Mouse (Mus musculus): ENCODE results near the gene Mip. TPM values are rescaled to one million over a fixed set of nuclear protein-coding genes. Genes with fewer than 3 reads are reported as not detected.
A peak's percentile ranks its signal among the peaks of the same experiment; 100 is the strongest.
"Not testable (repeated sequence)": the region's sequence is repeated elsewhere in the genome, so short reads cannot be mapped to it uniquely, and the experiment has no call there.

Mip gene
- polyA plus RNA-seq, 1 experiment, result 0.19 TPM

- Histone ChIP-seq H3K27ac (ENCODE audit: control insufficient read depth, insufficient read depth, low read length) (no peak overlapping the region), H3K4me1 (replicated peaks; ENCODE audit: control insufficient read depth, insufficient read depth, low read length) (peaks cover 11% of the 10 kb centered on the region), H3K27me3 (ENCODE audit: control insufficient read depth, insufficient read depth, low read length) (no peaks in the 10 kb centered on the region), H3K4me3 (ENCODE audit: control insufficient read depth, insufficient read depth, low read length) (no peak overlapping the region), H3K36me3 (ENCODE audit: control insufficient read depth, insufficient read depth, low read length) (no peaks in the 10 kb centered on the region)
- TF ChIP-seq CTCF (IDR thresholded peaks at IDR 0.05; ENCODE audit: borderline replicate concordance, control insufficient read depth, extremely low read depth, insufficient read depth, low read length, poor library complexity) (no peak), POLR2A (IDR thresholded peaks at IDR 0.05; ENCODE audit: control insufficient read depth, extremely low read depth, insufficient read depth, low read length, poor library complexity) (no peak)
- DNase-seq, result no peak
- WGBS, result 92% methylated on average over 2 of the region's 2 CpGs
Measured at GRCm38 (mm10) chr10:128210131-128210530, 15.5 kb upstream of the Mip start.

- TF ChIP-seq POLR2A (IDR thresholded peaks at IDR 0.05; ENCODE audit: control insufficient read depth, extremely low read depth, insufficient read depth, low read length, poor library complexity), result no peak
- no peak for TF ChIP-seq CTCF (IDR thresholded peaks at IDR 0.05; ENCODE audit: borderline replicate concordance, control insufficient read depth, extremely low read depth, insufficient read depth, low read length, poor library complexity)
- DNase-seq, result peak; percentile 18
- H3K27ac ChIP-seq (ENCODE audit: control insufficient read depth, insufficient read depth, low read length), result no peak overlapping the region
- peak overlapping the region; percentile 68 for H3K4me3 ChIP-seq (ENCODE audit: control insufficient read depth, insufficient read depth, low read length)
- 21% methylated on average over 14 of the region's 14 CpGs for WGBS
- H3K27me3 ChIP-seq (ENCODE audit: control insufficient read depth, insufficient read depth, low read length), result no peaks in the 10 kb centered on the region
- no peaks in the 10 kb centered on the region for H3K36me3 ChIP-seq (ENCODE audit: control insufficient read depth, insufficient read depth, low read length)
- H3K4me1 ChIP-seq (replicated peaks; ENCODE audit: control insufficient read depth, insufficient read depth, low read length), result peaks cover 11% of the 10 kb centered on the region
Measured at GRCm38 (mm10) chr10:128210954-128211353, 14.7 kb upstream of the Mip start.

- no peak within 1 kb of the TSS for H3K27ac ChIP-seq (ENCODE audit: control insufficient read depth, insufficient read depth, low read length)
Measured at GRCm38 (mm10) chr10:128211390-128212108, 14.1 kb upstream of the Mip start, which contains the start of gene Spryd4. Gene Spryd4, minus strand, starts transcription at chr10:128211807.

GRCm38 (mm10) chr10:128212148-128212547, 13.5 kb upstream of the Mip start:
- 46% methylated on average over 6 of the region's 6 CpGs for WGBS
- no peak for TF ChIP-seq POLR2A (IDR thresholded peaks at IDR 0.05; ENCODE audit: control insufficient read depth, extremely low read depth, insufficient read depth, low read length, poor library complexity)
- TF ChIP-seq CTCF (IDR thresholded peaks at IDR 0.05; ENCODE audit: borderline replicate concordance, control insufficient read depth, extremely low read depth, insufficient read depth, low read length, poor library complexity), result no peak
- Histone ChIP-seq H3K4me1 (replicated peaks; ENCODE audit: control insufficient read depth, insufficient read depth, low read length) (peaks cover 11% of the 10 kb centered on the region), H3K36me3 (ENCODE audit: control insufficient read depth, insufficient read depth, low read length) (no peaks in the 10 kb centered on the region), H3K27ac (ENCODE audit: control insufficient read depth, insufficient read depth, low read length) (no peak overlapping the region), H3K27me3 (ENCODE audit: control insufficient read depth, insufficient read depth, low read length) (no peaks in the 10 kb centered on the region), H3K4me3 (ENCODE audit: control insufficient read depth, insufficient read depth, low read length) (no peak overlapping the region)
- DNase-seq, result no peak

More at GRCm38 (mm10) chr10:128211390-128212108, 14.1 kb upstream of the Mip start, which contains the start of gene Spryd4:
- WGBS, result under 1% methylated on average over 30 of the region's 30 CpGs
- Histone ChIP-seq H3K36me3 (ENCODE audit: control insufficient read depth, insufficient read depth, low read length) (no peaks in the 10 kb centered on the region), H3K27me3 (ENCODE audit: control insufficient read depth, insufficient read depth, low read length) (no peaks in the 10 kb centered on the region), H3K4me3 (ENCODE audit: control insufficient read depth, insufficient read depth, low read length) (peak within 1 kb of the TSS; percentile 68), H3K4me1 (replicated peaks; ENCODE audit: control insufficient read depth, insufficient read depth, low read length) (peaks cover 11% of the 10 kb centered on the region)
- DNase-seq, result peak; percentile 92
- TF ChIP-seq POLR2A (IDR thresholded peaks at IDR 0.05; ENCODE audit: control insufficient read depth, extremely low read depth, insufficient read depth, low read length, poor library complexity), result peak; percentile 63
- TF ChIP-seq CTCF (IDR thresholded peaks at IDR 0.05; ENCODE audit: borderline replicate concordance, control insufficient read depth, extremely low read depth, insufficient read depth, low read length, poor library complexity), result peak; percentile 43; the same call in 1 of the 2 replicates

- no peak for TF ChIP-seq POLR2A (IDR thresholded peaks at IDR 0.05; ENCODE audit: control insufficient read depth, extremely low read depth, insufficient read depth, low read length, poor library complexity)
- Histone ChIP-seq H3K4me3 (ENCODE audit: control insufficient read depth, insufficient read depth, low read length) (peak overlapping the region; percentile 27), H3K36me3 (ENCODE audit: control insufficient read depth, insufficient read depth, low read length) (no peaks in the 10 kb centered on the region), H3K4me1 (replicated peaks; ENCODE audit: control insufficient read depth, insufficient read depth, low read length) (peaks cover 11% of the 10 kb centered on the region), H3K27ac (ENCODE audit: control insufficient read depth, insufficient read depth, low read length) (no peak overlapping the region), H3K27me3 (ENCODE audit: control insufficient read depth, insufficient read depth, low read length) (no peaks in the 10 kb centered on the region)
- peak; percentile 70 for DNase-seq
- WGBS, result under 1% methylated on average over 18 of the region's 18 CpGs
Measured at GRCm38 (mm10) chr10:128212871-128213323, 12.7 kb upstream of the Mip start.

- peaks cover 11% of the 10 kb centered on the region for H3K4me1 ChIP-seq (replicated peaks; ENCODE audit: control insufficient read depth, insufficient read depth, low read length)
- H3K27ac ChIP-seq (ENCODE audit: control insufficient read depth, insufficient read depth, low read length); H3K4me3 ChIP-seq (ENCODE audit: control insufficient read depth, insufficient read depth, low read length); DNase-seq; H3K27me3 ChIP-seq (ENCODE audit: control insufficient read depth, insufficient read depth, low read length); H3K36me3 ChIP-seq (ENCODE audit: control insufficient read depth, insufficient read depth, low read length): not testable (repeated sequence)
- 90% methylated on average over 4 of the region's 4 CpGs for WGBS
Measured at GRCm38 (mm10) chr10:128214112-128214511, 11.5 kb upstream of the Mip start.

GRCm38 (mm10) chr10:128214981-128215380, 10.7 kb upstream of the Mip start:
- H3K27me3 ChIP-seq (ENCODE audit: control insufficient read depth, insufficient read depth, low read length), result no peaks in the 10 kb centered on the region
- H3K4me3 ChIP-seq (ENCODE audit: control insufficient read depth, insufficient read depth, low read length), result no peak overlapping the region
- WGBS, result 83% methylated on average over 5 of the region's 5 CpGs
- TF ChIP-seq CTCF (IDR thresholded peaks at IDR 0.05; ENCODE audit: borderline replicate concordance, control insufficient read depth, extremely low read depth, insufficient read depth, low read length, poor library complexity) (no peak), POLR2A (IDR thresholded peaks at IDR 0.05; ENCODE audit: control insufficient read depth, extremely low read depth, insufficient read depth, low read length, poor library complexity) (no peak)
- no peak overlapping the region for H3K27ac ChIP-seq (ENCODE audit: control insufficient read depth, insufficient read depth, low read length)
- no peak for DNase-seq
- H3K36me3 ChIP-seq (ENCODE audit: control insufficient read depth, insufficient read depth, low read length), result no peaks in the 10 kb centered on the region
- H3K4me1 ChIP-seq (replicated peaks; ENCODE audit: control insufficient read depth, insufficient read depth, low read length), result peaks cover 11% of the 10 kb centered on the region
